Mouse (Mus musculus) liver, embryonic 11.5 days (tissue): ENCODE results near the gene Col16a1. TPM values are rescaled to one million over a fixed set of nuclear protein-coding genes. Genes with fewer than 3 reads are reported as not detected.

Source experiments
- ATAC-seq: fragments of 200-750 bp; cut with Nextera tagmentation; replicated peaks from 2 replicates; pipeline ENCODE4 v1.8.0; 2017; ENCODE audit warnings: moderate number of reproducible peaks, mild to moderate bottlenecking, moderate TSS enrichment, moderate library complexity; ENCODE audit not compliant: low FRiP score
- DNase-seq: peaks from one replicate; pipeline ENCODE4 v3.0.0-alpha.2; 2017; ENCODE audit warnings: low spot score
- H3K27ac ChIP-seq: fragments of 300-500 bp; sonication (generic); 2 replicates; pipeline ENCODE4 v1.5.1; 2014; ENCODE audit warnings: mild to moderate bottlenecking, low read depth, low read length, control low read depth
- H3K27me3 ChIP-seq: fragments of 300-500 bp; sonication (generic); replicated peaks from 2 replicates; pipeline ENCODE4 v1.6.1; 2014; ENCODE audit warnings: low read length, mixed read lengths; ENCODE audit not compliant: control insufficient read depth, insufficient read depth
- H3K36me3 ChIP-seq: fragments of 300-500 bp; sonication (generic); 2 replicates; pipeline ENCODE4 v1.6.1; 2014; ENCODE audit warnings: mild to moderate bottlenecking, low read length, moderate library complexity, mixed read lengths; ENCODE audit not compliant: control insufficient read depth, insufficient read depth
- H3K4me1 ChIP-seq: fragments of 300-500 bp; sonication (generic); replicated peaks from 2 replicates; pipeline ENCODE4 v1.6.1; 2014; ENCODE audit warnings: low read length, mixed read lengths; ENCODE audit not compliant: control insufficient read depth, insufficient read depth
- H3K4me2 ChIP-seq: fragments of 300-500 bp; sonication (generic); 2 replicates; pipeline ENCODE4 v1.6.1; 2014; ENCODE audit warnings: mild to moderate bottlenecking, control low read depth, moderate library complexity
- H3K4me3 ChIP-seq: fragments of 300-500 bp; sonication (generic); 2 replicates; pipeline ENCODE4 v1.5.1; 2014; ENCODE audit warnings: low read depth, low read length, control low read depth
- H3K9ac ChIP-seq: fragments of 300-500 bp; sonication (generic); 2 replicates; pipeline ENCODE4 v1.6.1; 2014; ENCODE audit warnings: low read depth, low read length, control low read depth
- H3K9me3 ChIP-seq: fragments of 300-500 bp; sonication (generic); 2 replicates; pipeline ENCODE4 v1.6.1; 2016; ENCODE audit warnings: low read length, inconsistent platforms, mixed read lengths; ENCODE audit not compliant: control insufficient read depth
- WGBS: fragments of 180-500 bp; shearing (Covaris S2); extraction: QIAGEN DNeasy Blood & Tissue Kit; methylation state at CpG from one replicate; pipeline ENCODE4 v1.1.7; 2014; 5-methylcytosine and 5-hydroxymethylcytosine counted together
- polyA plus RNA-seq: library from polyadenylated mRNA; unstranded; fragments of >200 nt; fragmentation: Nextera tagmentation; extraction: Ambion mirVana; gene quantifications from 2 replicates; pipeline ENCODE4 v1.2.1, GENCODE M21; 2014

Gene Col16a1
- polyA plus RNA-seq = 4.2 and 6.0 TPM in 2 replicates

GRCm38 (mm10) chr4:130047331-130048202 is at the start of gene Col16a1:
TSS of gene Col16a1 (plus strand) at chr4:130047840.
- H3K27me3 ChIP-seq = peaks cover 27% of the 10 kb centered on the region
- no peaks in the 10 kb centered on the region for H3K9me3 ChIP-seq
- DNase-seq = peak; percentile 69
- 4% methylated on average over 46 of the region's 46 CpGs for WGBS
- 0 out of 2 replicates have a peak within 1 kb of the TSS, but pooled peaks have one; percentile 49 for H3K9ac ChIP-seq
- peaks cover 3% of the 10 kb centered on the region; the same call in 1 of the 2 replicates for H3K4me1 ChIP-seq
- H3K27ac ChIP-seq = peak within 1 kb of the TSS; percentile 34; the same call in 1 of the 2 replicates
- no peaks in the 10 kb centered on the region for H3K36me3 ChIP-seq
- peak within 1 kb of the TSS; percentile 56 for H3K4me2 ChIP-seq
- H3K4me3 ChIP-seq = peak within 1 kb of the TSS; percentile 34
- ATAC-seq = peak; percentile 53; the same call in 1 of the 2 replicates

DNA sequence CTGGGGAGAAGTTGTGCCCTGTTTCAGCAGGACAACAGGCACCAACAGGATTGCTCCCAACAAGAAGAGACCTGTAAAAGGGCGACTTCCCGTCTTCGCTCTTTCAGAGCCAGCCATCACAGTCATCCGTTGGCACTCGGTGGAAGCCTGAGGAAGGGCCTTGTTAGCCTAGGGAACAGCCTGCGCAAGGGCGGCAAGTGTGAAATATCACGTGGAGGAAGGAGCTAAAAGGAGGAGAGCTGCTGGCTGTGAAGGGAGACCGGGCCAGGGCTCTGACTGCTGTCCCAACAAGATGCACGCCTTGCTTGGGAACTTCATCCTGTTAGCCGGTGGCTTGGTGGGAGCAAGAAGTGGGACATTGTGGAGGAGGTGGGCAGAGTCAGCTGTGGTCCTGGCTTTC is 49.5 kb upstream of the Col16a1 start:
- Histone ChIP-seq H3K9ac (no peak overlapping the region), H3K4me3 (no peak overlapping the region), H3K4me2 (no peak overlapping the region), H3K4me1 (no peaks in the 10 kb centered on the region), H3K36me3 (no peaks in the 10 kb centered on the region), H3K27ac (no peak overlapping the region), H3K27me3 (peaks cover 49% of the 10 kb centered on the region), H3K9me3 (no peaks in the 10 kb centered on the region)
- 47% methylated on average over 11 of the region's 11 CpGs for WGBS
- ATAC-seq (no peak), DNase-seq (no peak)

DNA sequence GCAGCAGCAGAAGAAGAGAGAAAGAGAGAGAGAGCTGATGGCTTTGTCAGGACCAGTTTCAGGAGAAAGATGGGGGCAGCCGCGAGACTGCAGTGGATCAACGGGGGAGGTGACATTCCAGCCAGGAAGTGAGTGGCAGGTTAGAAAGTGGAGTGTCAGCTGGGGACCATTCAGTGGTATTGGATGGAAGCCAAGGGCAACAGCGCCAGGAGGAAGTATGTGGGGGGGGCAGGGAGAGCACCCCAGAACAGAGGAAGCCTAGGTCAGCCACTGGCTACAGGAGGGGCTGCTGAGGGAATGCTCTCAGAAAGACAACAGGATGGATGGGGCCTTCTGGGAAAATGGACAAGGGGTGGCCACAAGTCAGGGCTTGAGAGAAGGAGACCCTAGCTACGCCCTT is 45.9 kb upstream of the Col16a1 start:
- H3K27ac ChIP-seq = no peak overlapping the region
- H3K9me3 ChIP-seq = no peaks in the 10 kb centered on the region
- no peak overlapping the region for H3K9ac ChIP-seq
- H3K4me2 ChIP-seq = no peak overlapping the region
- no peak overlapping the region for H3K4me3 ChIP-seq
- WGBS = 35% methylated on average over 5 of the region's 5 CpGs
- H3K4me1 ChIP-seq = 0 out of 2 replicates have a peak, but pooled peaks cover 2% of the 10 kb centered on the region
- DNase-seq = no peak
- no peaks in the 10 kb centered on the region for H3K36me3 ChIP-seq
- no peak for ATAC-seq
- peaks cover 54% of the 10 kb centered on the region for H3K27me3 ChIP-seq

- Histone ChIP-seq H3K27ac (no peak overlapping the region), H3K4me2 (no peak overlapping the region)
Observed at GRCm38 (mm10) chr4:130002157-130002556, 45.5 kb upstream of the Col16a1 start.

GRCm38 (mm10) chr4:130005593-130005992 is 42.0 kb upstream of the Col16a1 start:
- H3K27me3 ChIP-seq = peaks cover 56% of the 10 kb centered on the region
- ATAC-seq = no peak
- WGBS = 51% methylated on average over 9 of the region's 9 CpGs

More at GRCm38 (mm10) chr4:130002157-130002556, 45.5 kb upstream of the Col16a1 start:
- Histone ChIP-seq H3K4me1 (0 out of 2 replicates have a peak, but pooled peaks cover 3% of the 10 kb centered on the region), H3K4me3 (no peak overlapping the region), H3K36me3 (no peaks in the 10 kb centered on the region), H3K9ac (no peak overlapping the region), H3K9me3 (no peaks in the 10 kb centered on the region), H3K27me3 (peaks cover 59% of the 10 kb centered on the region)
- ATAC-seq = no peak
- 76% methylated on average over 10 of the region's 10 CpGs for WGBS
- DNase-seq = no peak

DNA sequence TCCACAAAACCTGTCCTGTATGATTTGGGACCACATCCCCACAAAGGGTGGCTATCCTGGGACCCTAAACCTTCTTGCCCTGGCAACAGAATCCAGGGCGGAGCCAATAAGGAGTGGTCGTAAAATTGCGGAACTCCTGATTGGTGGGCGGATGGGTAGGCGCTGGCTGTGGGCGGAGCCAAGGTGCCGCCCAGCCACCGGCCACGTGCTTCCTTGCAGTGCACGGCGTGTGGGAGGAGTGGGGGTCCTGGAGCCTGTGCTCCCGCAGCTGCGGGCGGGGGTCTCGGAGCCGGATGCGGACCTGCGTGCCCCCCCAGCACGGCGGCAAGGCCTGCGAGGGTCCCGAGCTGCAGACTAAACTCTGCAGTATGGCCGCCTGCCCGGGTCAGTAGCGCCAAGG is 41.1 kb upstream of the Col16a1 start:
- Histone ChIP-seq H3K4me3 (peak overlapping the region; percentile 29), H3K9me3 (no peaks in the 10 kb centered on the region), H3K36me3 (no peaks in the 10 kb centered on the region), H3K27me3 (peaks cover 52% of the 10 kb centered on the region), H3K9ac (no peak overlapping the region), H3K27ac (no peak overlapping the region), H3K4me1 (0 out of 2 replicates have a peak, but pooled peaks cover 3% of the 10 kb centered on the region), H3K4me2 (peak overlapping the region; percentile 58)
- ATAC-seq (no peak; the same call in 1 of the 2 replicates), DNase-seq (no peak)
- WGBS = 7% methylated on average over 22 of the region's 25 CpGs

More at GRCm38 (mm10) chr4:130005593-130005992, 42.0 kb upstream of the Col16a1 start:
- Histone ChIP-seq H3K4me1 (0 out of 2 replicates have a peak, but pooled peaks cover 3% of the 10 kb centered on the region), H3K4me3 (no peak overlapping the region), H3K9me3 (no peaks in the 10 kb centered on the region), H3K27ac (no peak overlapping the region), H3K4me2 (no peak overlapping the region), H3K36me3 (no peaks in the 10 kb centered on the region), H3K9ac (no peak overlapping the region)
- DNase-seq = no peak

GRCm38 (mm10) chr4:130009043-130009442 is 38.6 kb upstream of the Col16a1 start:
- DNase-seq (no peak), ATAC-seq (no peak)
- 0 out of 2 replicates have a peak, but pooled peaks cover 3% of the 10 kb centered on the region for H3K4me1 ChIP-seq
- no peaks in the 10 kb centered on the region for H3K9me3 ChIP-seq
- H3K36me3 ChIP-seq = no peaks in the 10 kb centered on the region
- no peak overlapping the region for H3K4me2 ChIP-seq
- no peak overlapping the region for H3K9ac ChIP-seq
- peaks cover 53% of the 10 kb centered on the region for H3K27me3 ChIP-seq
- WGBS = 65% methylated on average over 14 of the region's 14 CpGs
- H3K27ac ChIP-seq = no peak overlapping the region
- no peak overlapping the region for H3K4me3 ChIP-seq

DNA sequence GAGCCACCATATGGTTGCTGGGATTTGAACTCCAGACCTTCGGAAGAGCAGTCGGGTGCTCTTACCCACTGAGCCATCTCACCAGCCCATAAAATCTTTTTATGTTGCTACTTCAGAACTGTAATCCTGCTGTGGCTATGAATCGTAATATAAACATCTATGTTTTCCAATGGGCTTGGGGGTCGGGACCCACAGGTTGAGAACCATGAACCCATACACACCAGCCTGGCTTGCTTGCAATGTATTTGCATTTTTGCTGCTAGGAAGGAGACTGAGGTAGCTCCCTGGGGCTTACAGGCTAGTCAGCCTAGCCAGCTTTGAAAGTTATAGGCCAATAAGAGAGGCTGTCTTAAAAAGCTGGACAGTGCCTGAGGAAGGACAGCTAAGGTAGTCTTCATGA is 36.9 kb upstream of the Col16a1 start:
- 0 out of 2 replicates have a peak, but pooled peaks cover 3% of the 10 kb centered on the region for H3K4me1 ChIP-seq
- no peaks in the 10 kb centered on the region for H3K36me3 ChIP-seq
- no peak overlapping the region for H3K9ac ChIP-seq
- H3K4me3 ChIP-seq = no peak overlapping the region
- no peaks in the 10 kb centered on the region for H3K9me3 ChIP-seq
- no peak overlapping the region for H3K4me2 ChIP-seq
- H3K27ac ChIP-seq = no peak overlapping the region
- DNase-seq (no peak), ATAC-seq (no peak)
- 76% methylated on average over 4 of the region's 4 CpGs for WGBS
- peaks cover 60% of the 10 kb centered on the region for H3K27me3 ChIP-seq
